Mouse (Mus musculus): ENCODE measurements around the gene Synj2. TPM values are rescaled to one million over a fixed set of nuclear protein-coding genes. Genes with fewer than 3 reads are reported as not detected.

Gene Synj2
- polyA plus RNA-seq, 1 experiment = 1.6 TPM

DNA sequence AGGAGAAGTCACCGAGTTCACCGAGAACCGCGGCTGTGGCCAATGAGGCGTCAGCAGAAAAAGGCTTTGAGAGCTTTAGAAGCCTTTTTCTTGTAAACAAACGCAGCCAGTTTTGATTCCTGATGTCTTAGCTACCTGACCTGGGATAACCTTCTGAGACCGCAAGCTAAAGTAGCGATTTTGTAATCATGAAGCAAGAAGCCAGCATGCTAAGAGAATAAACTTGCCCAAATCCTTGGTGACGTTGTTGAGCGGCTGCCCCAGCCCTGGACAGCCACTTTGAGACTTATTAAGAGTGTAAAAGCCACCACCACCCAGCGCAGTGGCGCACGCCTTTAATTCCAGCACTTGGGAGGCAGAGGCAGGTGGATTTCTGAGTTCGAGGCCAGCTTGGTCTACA is 4.8 kb upstream of the Synj2 start:
- TF ChIP-seq CTCF (IDR thresholded peaks at IDR 0.05; ENCODE audit: borderline replicate concordance, extremely low read depth, insufficient read depth, insufficient read length) (no peak), POLR2A (IDR thresholded peaks at IDR 0.05; ENCODE audit: borderline replicate concordance, extremely low read depth, insufficient read depth, insufficient read length, poor library complexity, severe bottlenecking) (no peak)
- no peak for DNase-seq (ENCODE audit: low read depth)

- DNase-seq (ENCODE audit: low read depth) = no peak
- TF ChIP-seq POLR2A (IDR thresholded peaks at IDR 0.05; ENCODE audit: borderline replicate concordance, extremely low read depth, insufficient read depth, insufficient read length, poor library complexity, severe bottlenecking) (no peak), CTCF (IDR thresholded peaks at IDR 0.05; ENCODE audit: borderline replicate concordance, extremely low read depth, insufficient read depth, insufficient read length) (no peak)
These were observed 3.6 kb upstream of the Synj2 start for GRCm38 (mm10) chr17:5937441-5937840.

GRCm38 (mm10) chr17:5939871-5940270 is 1.2 kb upstream of the Synj2 start:
- TF ChIP-seq POLR2A (IDR thresholded peaks at IDR 0.05; ENCODE audit: borderline replicate concordance, extremely low read depth, insufficient read depth, insufficient read length, poor library complexity, severe bottlenecking) = no peak
- no peak for TF ChIP-seq CTCF (IDR thresholded peaks at IDR 0.05; ENCODE audit: borderline replicate concordance, extremely low read depth, insufficient read depth, insufficient read length)

DNA sequence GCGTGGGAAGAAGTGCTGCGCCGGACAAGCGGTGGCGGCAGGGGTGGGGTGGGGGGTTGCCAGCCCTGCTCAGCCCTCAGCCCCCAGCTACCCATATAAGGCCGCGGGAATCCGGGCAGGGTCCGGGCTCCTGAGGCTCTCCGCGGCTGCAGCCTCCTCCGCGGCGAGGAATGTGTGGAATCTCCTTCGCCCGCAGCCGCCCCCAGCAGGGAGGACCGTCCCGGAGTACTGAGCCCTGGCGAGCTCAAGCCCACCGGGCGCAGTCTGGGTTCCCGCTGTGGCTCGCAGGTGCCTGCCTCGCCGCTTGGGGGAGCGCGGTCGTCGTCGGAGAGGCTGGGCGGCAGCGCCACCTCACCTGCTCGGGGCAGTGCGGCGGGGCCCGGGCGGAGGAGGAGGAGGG is 288 bp upstream of the Synj2 start:
- DNase-seq (ENCODE audit: low read depth) = peak; percentile 71
- TF ChIP-seq POLR2A (IDR thresholded peaks at IDR 0.05; ENCODE audit: borderline replicate concordance, extremely low read depth, insufficient read depth, insufficient read length, poor library complexity, severe bottlenecking) (no peak), CTCF (IDR thresholded peaks at IDR 0.05; ENCODE audit: borderline replicate concordance, extremely low read depth, insufficient read depth, insufficient read length) (peak; percentile 58)

More at GRCm38 (mm10) chr17:5939871-5940270, 1.2 kb upstream of the Synj2 start:
- DNase-seq (ENCODE audit: low read depth) = no peak

DNA sequence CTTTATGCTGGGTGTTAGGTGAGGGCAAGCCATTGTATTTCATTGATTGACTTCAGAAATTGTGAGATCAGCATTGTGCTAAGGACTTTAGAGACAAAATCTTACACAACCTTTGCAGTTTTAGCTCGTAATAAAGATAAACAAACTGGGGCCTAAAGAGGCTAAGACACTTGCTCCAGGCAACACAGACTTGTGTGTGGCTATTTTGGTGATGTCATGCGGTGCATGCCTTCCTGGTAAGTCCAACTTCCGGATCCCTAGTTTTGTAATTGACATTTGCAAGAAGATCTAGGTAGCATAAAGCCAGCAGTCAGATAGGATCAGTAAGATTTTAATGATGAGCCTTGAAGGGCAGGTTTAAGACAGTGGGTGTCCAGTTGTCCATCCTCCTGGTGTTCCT is 1.1 kb downstream of the Synj2 start:
- no peak for TF ChIP-seq CTCF (IDR thresholded peaks at IDR 0.05; ENCODE audit: borderline replicate concordance, extremely low read depth, insufficient read depth, insufficient read length)
- TF ChIP-seq POLR2A (IDR thresholded peaks at IDR 0.05; ENCODE audit: borderline replicate concordance, extremely low read depth, insufficient read depth, insufficient read length, poor library complexity, severe bottlenecking) = no peak
- DNase-seq (ENCODE audit: low read depth) = no peak

DNA sequence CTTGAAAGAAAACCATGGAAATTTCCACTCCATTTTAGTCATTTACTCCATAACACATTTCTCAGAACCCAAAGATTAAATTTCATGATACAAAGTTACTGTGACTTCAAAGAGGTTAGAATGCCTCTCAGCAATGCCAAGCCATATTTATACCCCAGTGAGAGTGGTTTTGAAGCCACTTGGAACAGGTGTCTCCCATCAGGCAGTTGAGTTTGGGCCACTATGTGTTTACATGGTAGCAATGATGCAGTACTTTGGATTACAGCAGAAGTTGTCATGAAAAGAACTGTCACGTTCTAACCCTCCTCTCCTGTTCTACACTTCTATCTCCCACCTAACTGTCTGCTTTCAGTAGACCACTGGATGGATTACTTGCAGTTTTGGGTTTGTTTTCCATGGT is 2.0 kb downstream of the Synj2 start:
- DNase-seq (ENCODE audit: low read depth) = no peak
- no peak for TF ChIP-seq CTCF (IDR thresholded peaks at IDR 0.05; ENCODE audit: borderline replicate concordance, extremely low read depth, insufficient read depth, insufficient read length)

- TF ChIP-seq CTCF (IDR thresholded peaks at IDR 0.05; ENCODE audit: borderline replicate concordance, extremely low read depth, insufficient read depth, insufficient read length) (no peak), POLR2A (IDR thresholded peaks at IDR 0.05; ENCODE audit: borderline replicate concordance, extremely low read depth, insufficient read depth, insufficient read length, poor library complexity, severe bottlenecking) (no peak)
- no peak for DNase-seq (ENCODE audit: low read depth)
These were observed 6.0 kb downstream of the Synj2 start for GRCm38 (mm10) chr17:5947039-5947438.

GRCm38 (mm10) chr17:5952455-5952854 is 11.4 kb downstream of the Synj2 start:
- no peak for DNase-seq (ENCODE audit: low read depth)
- TF ChIP-seq CTCF (IDR thresholded peaks at IDR 0.05; ENCODE audit: borderline replicate concordance, extremely low read depth, insufficient read depth, insufficient read length) = no peak
- no peak for TF ChIP-seq POLR2A (IDR thresholded peaks at IDR 0.05; ENCODE audit: borderline replicate concordance, extremely low read depth, insufficient read depth, insufficient read length, poor library complexity, severe bottlenecking)

- no peak for DNase-seq (ENCODE audit: low read depth)
- TF ChIP-seq POLR2A (IDR thresholded peaks at IDR 0.05; ENCODE audit: borderline replicate concordance, extremely low read depth, insufficient read depth, insufficient read length, poor library complexity, severe bottlenecking) = no peak
- TF ChIP-seq CTCF (IDR thresholded peaks at IDR 0.05; ENCODE audit: borderline replicate concordance, extremely low read depth, insufficient read depth, insufficient read length) = no peak
These were observed 15.4 kb downstream of the Synj2 start for GRCm38 (mm10) chr17:5956350-5957000.

DNA sequence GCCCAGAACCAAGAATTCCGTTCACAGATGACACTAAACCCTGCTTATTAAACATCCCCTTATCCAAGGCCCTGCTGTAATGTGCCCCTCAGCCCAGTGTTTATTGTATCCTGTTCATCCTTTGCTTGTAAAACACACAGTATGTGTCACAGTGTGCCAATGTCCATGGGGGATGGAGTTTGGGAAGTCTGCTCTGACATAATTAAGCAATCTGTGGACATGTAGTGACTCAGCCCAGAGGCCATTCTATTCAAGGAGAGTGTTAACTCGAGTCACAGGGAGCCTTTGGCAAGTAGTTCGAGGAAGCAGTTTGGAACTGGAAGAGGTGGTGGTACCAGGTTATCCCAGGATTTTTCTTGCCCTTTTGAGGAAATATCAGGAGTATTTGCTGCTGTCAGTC is 16.0 kb downstream of the Synj2 start:
- no peak for DNase-seq (ENCODE audit: low read depth)
- no peak for TF ChIP-seq POLR2A (IDR thresholded peaks at IDR 0.05; ENCODE audit: borderline replicate concordance, extremely low read depth, insufficient read depth, insufficient read length, poor library complexity, severe bottlenecking)

DNA sequence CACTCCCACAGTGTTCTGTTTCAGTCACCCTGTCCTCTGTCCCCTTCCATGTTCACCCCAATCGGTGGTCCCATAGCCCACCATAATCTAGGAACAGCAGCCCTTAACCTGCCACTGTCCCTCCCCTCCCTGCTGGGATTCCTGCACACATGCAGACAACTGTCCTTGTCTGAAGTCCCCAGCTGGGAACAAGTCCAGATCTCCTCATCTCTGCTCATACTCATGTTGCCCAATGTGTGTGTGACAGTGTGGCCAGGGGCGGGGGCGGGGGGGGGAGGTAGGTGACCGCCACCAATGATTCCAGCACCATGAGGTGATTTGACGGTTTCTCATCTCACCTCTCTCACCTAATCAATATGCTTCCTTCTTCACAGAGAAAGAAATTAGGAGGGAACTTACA is 17.1 kb downstream of the Synj2 start:
- DNase-seq (ENCODE audit: low read depth) = no peak
- TF ChIP-seq CTCF (IDR thresholded peaks at IDR 0.05; ENCODE audit: borderline replicate concordance, extremely low read depth, insufficient read depth, insufficient read length) (no peak), POLR2A (IDR thresholded peaks at IDR 0.05; ENCODE audit: borderline replicate concordance, extremely low read depth, insufficient read depth, insufficient read length, poor library complexity, severe bottlenecking) (no peak)

DNA sequence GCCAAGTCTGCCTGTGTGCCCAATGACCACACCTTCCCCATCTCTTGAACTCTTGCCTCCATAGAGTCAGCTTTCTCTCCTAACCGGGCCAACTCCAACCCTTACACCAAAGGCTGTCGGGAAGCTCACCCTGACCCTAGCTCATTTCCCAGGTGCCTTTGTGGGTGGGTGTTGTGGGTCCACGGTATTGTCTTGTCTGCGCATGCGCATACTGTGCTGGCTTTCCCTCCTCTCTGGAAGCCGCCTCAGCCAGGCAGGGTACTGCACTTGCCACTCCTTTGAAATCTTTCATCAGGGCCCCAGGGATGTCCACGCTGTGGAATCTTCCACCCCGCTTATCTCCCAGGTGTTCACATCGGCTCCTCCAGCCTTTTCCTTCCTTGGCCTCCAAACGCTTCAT is 17.6 kb downstream of the Synj2 start:
- TF ChIP-seq POLR2A (IDR thresholded peaks at IDR 0.05; ENCODE audit: borderline replicate concordance, extremely low read depth, insufficient read depth, insufficient read length, poor library complexity, severe bottlenecking) = no peak
- no peak for TF ChIP-seq CTCF (IDR thresholded peaks at IDR 0.05; ENCODE audit: borderline replicate concordance, extremely low read depth, insufficient read depth, insufficient read length)
- no peak for DNase-seq (ENCODE audit: low read depth)

Data from brain, embryonic 14.5 days (tissue).